Comparison of ENCODE assay signal across 21 mouse cellular contexts in genomic region chr3:99858922-99859321, GRCm38 (mm10). TPM values are rescaled to one million over a fixed set of nuclear protein-coding genes. Genes with fewer than 3 reads are reported as not detected.
DNase-seq lines count a peak whose midpoint lies in the region; TF ChIP-seq lines count a peak whose summit lies in the region.
"Had no signal": no experiment of that assay in that cellular context is flagged by ENCODE, and none has a peak within 500 bp of the region (broad histone marks: within the 10 kb centered on the region; RNA-seq: fewer than 3 reads in every experiment).

No protein-coding gene starts in this region.

- H3K27me3 ChIP-seq in E14TG2a.4 (ENCODE audit: insufficient read depth, low read length) = no peaks in the 10 kb centered on the region
- H3K27me3 ChIP-seq: embryonic facial prominence, embryonic 15.5 days; megakaryocyte, embryonic 14.5 days; neural tube, embryonic 15.5 days had no signal

- no peaks in the 10 kb centered on the region for H3K36me3 ChIP-seq in E14TG2a.4 (ENCODE audit: insufficient read depth, low read length)
- H3K36me3 ChIP-seq: embryonic facial prominence, embryonic 15.5 days; neural tube, embryonic 15.5 days had no signal

- no peaks in the 10 kb centered on the region for H3K9me3 ChIP-seq in E14TG2a.4 (ENCODE audit: low read length)
- H3K9me3 ChIP-seq: embryonic facial prominence, embryonic 15.5 days; neural tube, embryonic 15.5 days had no signal

- DNase-seq in embryo, embryonic 10 days (ENCODE audit: low spot score) = peak; percentile 23
- no peak for DNase-seq in embryo, embryonic 10.5 days (ENCODE audit: low spot score)
- DNase-seq in layer of hippocampus, adult 2 months (ENCODE audit: low spot score in 2 of 2) = no peak
- no peak for DNase-seq in layer of hippocampus, postnatal 14 days (ENCODE audit: low spot score in 2 of 2)
- DNase-seq in ZHBTc4 (ENCODE audit: low read depth, low spot score) = peak; percentile 55
- no peak for DNase-seq in frontal cortex, adult 2 months (ENCODE audit: extremely low spot score in 1 of 2, low spot score in 1 of 2)
- DNase-seq in natural killer cell, adult 2 months (ENCODE audit: low spot score in 2 of 2) = no peak
- DNase-seq: adrenal gland, adult 8-10 months; B cell, adult 2 months; cerebellum, adult 9-11 months; heart, postnatal 36 days; left cerebral cortex, postnatal 4 days; lung, adult 18-20 months; retina, postnatal 1 day had no signal

- TF ChIP-seq CTCF in layer of hippocampus, adult 2 months (conservative IDR thresholded peaks at IDR 0.05) = peak; percentile 27
- peak; percentile 30 for TF ChIP-seq CTCF in E14TG2a.4 (conservative IDR thresholded peaks at IDR 0.05; ENCODE audit: low read length)

- H3K4me3 ChIP-seq in layer of hippocampus, adult 2 months = no peak overlapping the region
- H3K4me3 ChIP-seq in E14TG2a.4 (replicated peaks; ENCODE audit: low read length) = no peak overlapping the region
- H3K4me3 ChIP-seq: embryonic facial prominence, embryonic 15.5 days; megakaryocyte, embryonic 14.5 days; neural tube, embryonic 15.5 days had no signal

- H3K27ac ChIP-seq in layer of hippocampus, adult 2 months = no peak overlapping the region
- H3K27ac ChIP-seq: embryonic facial prominence, embryonic 15.5 days; neural tube, embryonic 15.5 days had no signal

- H3K4me1 ChIP-seq in E14TG2a.4 (replicated peaks; ENCODE audit: low read depth, low read length) = no peaks in the 10 kb centered on the region
- H3K4me1 ChIP-seq: embryonic facial prominence, embryonic 15.5 days; megakaryocyte, embryonic 14.5 days; neural tube, embryonic 15.5 days had no signal

RNA-seq across cellular contexts. Expression of gene Spag17, which starts 26.3 kb away (rescaled TPM):
- under 1 TPM; 0.36 to 0.59 TPM for total RNA-seq in layer of hippocampus, adult 2 months (2021)
- total RNA-seq in layer of hippocampus, postnatal 14 days (2021) = under 1 TPM; 0.50 to 0.62 TPM
- 0.04 TPM in 2 replicates for polyA plus RNA-seq in frontal cortex, adult 2 months (2012; rRNA removed)
- total RNA-seq: adrenal gland, adult 8-10 months; gastrocnemius, adult 18-20 months; heart, postnatal 36 days had no signal
- polyA plus RNA-seq: inflammation-experienced regulatory T-cells, adult 6 months; spleen, adult 2 months had no signal

Comparison
In these comparisons a context has a peak if more than half of its experiments do, and no peak if none do; other contexts are left out.
1. DNase-seq: peak in embryo, embryonic 10 days (single experiment) and ZHBTc4 (single experiment); none in embryo, embryonic 10.5 days (single experiment), layer of hippocampus, adult 2 months (0 of 2), layer of hippocampus, postnatal 14 days (0 of 2), frontal cortex, adult 2 months (0 of 2) and natural killer cell, adult 2 months (0 of 2).